Mouse (Mus musculus) bone marrow macrophage, adult 2 months (primary cell): ENCODE measurements around the gene Col26a1. TPM values are rescaled to one million over a fixed set of nuclear protein-coding genes. Genes with fewer than 3 reads are reported as not detected.

Experiments used
- H3K27ac ChIP-seq: 2 replicates; pipeline ENCODE4 v1.5.1; 2012; ENCODE audit warnings: low read depth, low read length; ENCODE audit not compliant: insufficient read depth
- H3K4me1 ChIP-seq: 2 replicates; pipeline ENCODE4 v1.6.1; 2012; ENCODE audit warnings: low read length; ENCODE audit not compliant: control insufficient read depth, insufficient read depth
- H3K4me3 ChIP-seq: 2 replicates; pipeline ENCODE4 v1.5.1; 2012; ENCODE audit warnings: mild to moderate bottlenecking, low read length, moderate library complexity; ENCODE audit not compliant: insufficient read depth
- CTCF ChIP-seq: IDR thresholded peaks from 2 replicates; pipeline ENCODE4 v1.5.1; 2012; ENCODE audit warnings: low read depth, mild to moderate bottlenecking, low read length, moderate library complexity
- POLR2A ChIP-seq: IDR thresholded peaks from 2 replicates; pipeline ENCODE4 v1.6.1; 2012; ENCODE audit warnings: mild to moderate bottlenecking, low read depth, low read length, borderline replicate concordance
- polyA plus RNA-seq: library from polyadenylated mRNA; stranded (reverse); fragments of >200 nt; gene quantifications from 2 replicates; pipeline ENCODE4 v1.2.4, GENCODE M21; 2012; ENCODE audit not compliant: missing spikeins, insufficient read depth, insufficient read length

Gene Col26a1
- polyA plus RNA-seq, 1 experiment = not detected

GRCm38 (mm10) chr5:136914183-136914582 lies 31.2 kb upstream of the Col26a1 start:
- Histone ChIP-seq H3K27ac (no peak overlapping the region), H3K4me1 (peaks cover 3% of the 10 kb centered on the region; the same call in 1 of the 2 replicates), H3K4me3 (no peak overlapping the region)
- TF ChIP-seq CTCF (no peak), POLR2A (no peak)

- TF ChIP-seq CTCF = no peak
- no peak for TF ChIP-seq POLR2A
- Histone ChIP-seq H3K4me1 (peaks cover 6% of the 10 kb centered on the region; the same call in 1 of the 2 replicates), H3K27ac (peak within 1 kb of the TSS; percentile 61), H3K4me3 (peak within 1 kb of the TSS; percentile 83)
Observed at GRCm38 (mm10) chr5:136907991-136908857, 25.2 kb upstream of the Col26a1 start, which contains the start of gene Ift22. Gene Ift22, plus strand, starts transcription at chr5:136908150.

- no peak for TF ChIP-seq POLR2A
- TF ChIP-seq CTCF = no peak
- Histone ChIP-seq H3K4me1 (peaks cover 6% of the 10 kb centered on the region; the same call in 1 of the 2 replicates), H3K4me3 (peak overlapping the region; percentile 83), H3K27ac (no peak overlapping the region)
Observed at GRCm38 (mm10) chr5:136907587-136907986, 24.6 kb upstream of the Col26a1 start.

- Histone ChIP-seq H3K4me3 (no peak overlapping the region), H3K4me1 (peaks cover 6% of the 10 kb centered on the region; the same call in 1 of the 2 replicates)
- peak; percentile 33; the same call in 1 of the 2 replicates for TF ChIP-seq CTCF
- no peak for TF ChIP-seq POLR2A
Observed at GRCm38 (mm10) chr5:136905630-136906029, 22.6 kb upstream of the Col26a1 start.

GRCm38 (mm10) chr5:136904621-136905020 lies 21.6 kb upstream of the Col26a1 start:
- Histone ChIP-seq H3K4me3 (no peak overlapping the region), H3K27ac (no peak overlapping the region), H3K4me1 (peaks cover 6% of the 10 kb centered on the region; the same call in 1 of the 2 replicates)
- no peak for TF ChIP-seq POLR2A
- TF ChIP-seq CTCF = no peak

More at GRCm38 (mm10) chr5:136905630-136906029, 22.6 kb upstream of the Col26a1 start:
- no peak overlapping the region for H3K27ac ChIP-seq

- no peak overlapping the region for H3K4me3 ChIP-seq
- no peak for TF ChIP-seq POLR2A
- no peak for TF ChIP-seq CTCF
- no peak overlapping the region for H3K27ac ChIP-seq
- no peaks in the 10 kb centered on the region for H3K4me1 ChIP-seq
Observed at GRCm38 (mm10) chr5:136895529-136895963, 12.5 kb upstream of the Col26a1 start.

GRCm38 (mm10) chr5:136894840-136895528 lies 12.0 kb upstream of the Col26a1 start:
- Histone ChIP-seq H3K4me3 (no peak overlapping the region), H3K27ac (no peak overlapping the region), H3K4me1 (no peaks in the 10 kb centered on the region)
- TF ChIP-seq CTCF (no peak), POLR2A (no peak)

- H3K4me3 ChIP-seq = no peak overlapping the region
- H3K4me1 ChIP-seq = no peaks in the 10 kb centered on the region
- no peak for TF ChIP-seq CTCF
- no peak for TF ChIP-seq POLR2A
- H3K27ac ChIP-seq = no peak overlapping the region
Observed at GRCm38 (mm10) chr5:136888539-136889355, 5.7 kb upstream of the Col26a1 start.

- H3K27ac ChIP-seq = no peak overlapping the region
- H3K4me1 ChIP-seq = no peaks in the 10 kb centered on the region
- no peak for TF ChIP-seq CTCF
- no peak for TF ChIP-seq POLR2A
- no peak overlapping the region for H3K4me3 ChIP-seq
Observed at GRCm38 (mm10) chr5:136886957-136887356, 3.9 kb upstream of the Col26a1 start.

- no peaks in the 10 kb centered on the region for H3K4me1 ChIP-seq
- H3K27ac ChIP-seq = no peak overlapping the region
- H3K4me3 ChIP-seq = no peak overlapping the region
- no peak for TF ChIP-seq POLR2A
- no peak for TF ChIP-seq CTCF
Observed at GRCm38 (mm10) chr5:136882055-136882787, 788 bp downstream of the Col26a1 start.
